Mouse (Mus musculus) brain, adult 2 months (tissue): ENCODE measurements at regions not wholly inside any gene's neighbourhood (a gene's known extent, or its start where the extent isn't known, plus 50 kb on each side); places are given as distances from the start of the nearest gene placed in this dataset.
A peak's percentile ranks its signal among the peaks of the same experiment; 100 is the strongest.

ENCODE experiments used
- DNase-seq: peaks from one replicate; pipeline ENCODE4 v3.0.0; 2011; ENCODE audit warnings: low read depth, low spot score

DNA sequence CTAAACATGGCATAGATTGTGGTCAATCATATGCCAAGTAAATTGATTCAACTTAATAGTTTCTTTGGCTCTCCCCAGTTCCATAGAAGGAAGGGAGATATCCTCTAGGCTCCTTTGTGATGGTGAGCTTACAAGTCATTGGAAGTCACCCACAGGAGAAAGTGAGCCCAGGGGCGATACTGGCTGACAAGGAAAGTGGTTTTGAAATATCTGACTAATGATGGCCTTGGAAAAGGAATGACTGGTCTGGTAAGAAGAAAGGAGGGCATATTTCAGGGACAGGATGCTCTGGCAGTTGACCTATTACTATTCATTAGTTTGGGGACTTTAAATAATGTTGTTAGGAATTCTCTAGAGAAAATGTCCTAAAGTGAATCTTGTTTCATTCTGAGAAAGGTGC, 352.7 kb upstream of the Cdh11 start:
- DNase-seq: no peak

GRCm38 (mm10) chr8:103144835-103145234, 359.4 kb upstream of the Cdh11 start:
- no peak for DNase-seq

GRCm38 (mm10) chr8:103148013-103148412, 362.6 kb upstream of the Cdh11 start:
- no peak for DNase-seq

GRCm38 (mm10) chr8:103148447-103148846, 363.0 kb upstream of the Cdh11 start:
- no peak for DNase-seq

DNA sequence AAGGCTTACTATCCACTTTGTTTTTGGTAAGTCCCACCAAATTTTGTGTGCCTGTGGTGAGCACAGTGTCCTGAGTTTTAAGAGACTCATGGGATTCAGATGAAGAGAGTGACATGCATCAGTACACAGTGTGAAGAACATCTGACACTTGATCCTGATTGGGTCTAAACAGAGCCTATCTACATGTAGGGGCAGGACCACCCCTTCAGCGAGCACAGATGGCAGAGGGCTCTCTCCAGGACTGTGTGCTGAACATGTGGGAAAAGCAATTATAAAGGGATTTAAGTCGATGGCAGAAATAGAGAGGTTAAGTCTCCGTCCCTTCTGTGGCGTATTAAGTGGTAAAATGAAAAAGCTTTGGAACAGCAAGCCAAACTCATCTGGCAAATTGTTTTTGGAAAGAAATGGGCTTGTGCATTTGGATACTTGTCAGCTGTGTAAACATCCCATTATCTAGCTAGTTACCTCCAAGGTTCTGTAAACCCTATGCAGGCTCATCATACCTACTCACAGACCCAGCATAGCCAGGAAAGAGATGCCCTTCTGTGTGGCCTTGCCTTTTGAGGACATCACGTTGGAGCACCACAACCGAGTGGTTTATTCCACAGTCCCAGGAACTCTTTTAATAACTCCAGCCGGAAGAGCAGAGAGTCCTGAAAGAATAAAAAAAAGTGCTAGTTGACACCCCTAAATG, 381.3 kb upstream of the Cdh11 start:
- no peak for DNase-seq

- no peak for DNase-seq
Measured at GRCm38 (mm10) chr8:103173313-103173712, 387.9 kb upstream of the Cdh11 start.

GRCm38 (mm10) chr8:103173803-103174429, 388.5 kb upstream of the Cdh11 start:
- DNase-seq: no peak

- no peak for DNase-seq
Measured at GRCm38 (mm10) chr8:103180661-103181060, 395.2 kb upstream of the Cdh11 start.

- DNase-seq: no peak
Measured at GRCm38 (mm10) chr8:103188720-103189498, 403.5 kb upstream of the Cdh11 start.

GRCm38 (mm10) chr8:103198251-103198650, 412.8 kb upstream of the Cdh11 start:
- no peak for DNase-seq

GRCm38 (mm10) chr8:103199696-103200615, 414.5 kb upstream of the Cdh11 start:
- DNase-seq: peak; percentile 31

DNA sequence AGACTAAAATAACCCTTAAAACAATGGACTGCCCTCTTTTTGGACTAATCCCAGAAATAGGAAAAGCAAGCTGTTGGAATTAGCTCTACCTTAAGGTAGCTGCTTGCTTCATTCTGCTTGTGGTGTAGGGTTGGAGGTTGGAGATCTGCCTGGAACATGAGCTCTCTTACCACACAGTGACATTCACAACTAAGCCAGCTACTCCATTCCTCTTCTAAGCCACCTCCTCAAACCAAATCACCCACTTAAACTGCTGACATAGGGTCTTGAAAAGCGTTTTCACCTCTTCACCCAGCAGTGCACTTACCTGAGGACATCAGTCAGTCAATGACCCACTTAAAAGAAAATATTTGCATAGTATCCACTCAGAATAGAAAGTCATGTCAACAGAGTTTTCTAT, 418.3 kb upstream of the Cdh11 start:
- DNase-seq: peak; percentile 25

DNA sequence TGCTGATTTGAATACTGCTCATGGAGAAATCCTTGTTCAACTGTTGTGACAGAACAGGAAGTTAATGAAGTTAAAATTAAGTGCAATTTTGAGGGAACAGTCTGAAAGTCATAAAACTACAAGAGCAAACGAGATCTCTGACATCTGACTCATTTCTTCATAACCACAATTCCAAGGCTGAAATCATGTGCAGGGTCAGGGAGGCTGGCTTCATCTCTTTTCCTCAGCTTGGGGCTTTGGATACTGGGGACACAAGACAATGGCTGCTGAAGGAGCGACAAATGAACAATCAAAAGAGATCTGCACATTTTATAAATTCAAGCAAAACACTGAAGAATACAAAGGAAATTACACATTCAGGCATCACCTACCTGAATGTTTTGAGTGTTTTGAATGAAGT, 429.2 kb upstream of the Cdh11 start:
- DNase-seq: no peak

GRCm38 (mm10) chr8:103230741-103231475, 445.5 kb upstream of the Cdh11 start:
- DNase-seq: peak; percentile 39

DNA sequence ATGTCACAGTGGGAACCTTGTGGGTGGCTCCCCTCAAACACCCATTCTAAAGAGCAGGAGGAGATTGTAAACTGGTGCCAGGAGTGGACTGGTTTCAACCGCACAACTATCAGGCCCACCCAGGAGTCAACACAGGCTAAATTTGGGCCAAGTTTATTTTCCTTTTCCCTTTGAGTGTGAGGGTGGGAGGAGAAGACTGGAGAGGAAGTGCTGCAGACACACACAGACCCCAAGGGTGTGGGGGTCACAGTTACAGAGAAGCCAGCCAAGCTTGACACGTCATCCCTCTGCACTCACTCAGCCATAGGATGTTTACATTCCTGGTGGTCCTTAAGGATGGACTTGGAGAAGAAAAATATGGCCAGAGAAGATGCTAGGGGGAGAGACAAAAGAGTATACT, 448.9 kb upstream of the Cdh11 start:
- no peak for DNase-seq

DNA sequence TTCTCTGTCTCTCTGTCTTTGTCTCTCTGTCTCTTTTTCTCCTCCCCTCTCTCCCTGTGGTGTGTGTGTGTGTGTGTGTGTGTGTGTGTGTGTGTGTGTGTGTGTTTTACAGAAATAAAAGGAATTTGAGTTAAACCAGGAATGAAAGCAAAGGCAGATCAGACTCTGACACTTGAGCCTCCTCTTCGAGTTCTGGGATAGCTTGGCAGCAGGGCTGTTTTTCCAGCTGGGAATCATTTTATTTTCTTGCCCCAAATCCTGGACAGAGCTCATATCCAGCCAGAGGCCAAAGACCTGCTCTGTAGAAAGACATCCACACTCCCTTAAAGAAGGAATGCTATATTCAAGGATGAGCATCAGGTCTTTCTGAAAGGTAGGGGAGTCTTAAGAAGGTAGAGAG, 450.2 kb upstream of the Cdh11 start:
- peak; percentile 6 for DNase-seq

DNA sequence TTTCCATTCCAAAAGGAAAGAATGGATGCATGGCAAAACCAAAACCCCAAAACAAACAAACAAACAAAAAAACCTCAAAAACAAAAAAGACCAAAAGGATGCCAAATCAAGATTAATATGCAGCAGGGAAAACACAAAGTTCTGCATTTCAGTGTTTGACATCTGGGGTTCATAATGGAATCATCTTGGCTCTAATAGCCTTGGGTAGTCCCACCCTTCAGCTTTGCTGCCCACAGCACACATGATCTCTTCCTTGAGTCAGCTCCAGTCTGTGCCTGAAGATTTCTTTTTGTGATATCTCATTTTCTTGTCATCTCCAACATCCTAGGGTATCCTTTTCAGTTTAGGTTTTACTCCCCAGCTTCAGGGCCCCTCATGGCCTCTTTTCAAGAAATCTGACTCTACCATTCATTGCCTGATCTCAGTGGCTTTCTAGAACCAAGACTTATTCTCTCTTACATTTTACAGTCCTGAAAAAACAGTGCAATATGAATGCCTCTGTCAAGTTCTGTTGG, 453.1 kb upstream of the Cdh11 start:
- no peak for DNase-seq

DNA sequence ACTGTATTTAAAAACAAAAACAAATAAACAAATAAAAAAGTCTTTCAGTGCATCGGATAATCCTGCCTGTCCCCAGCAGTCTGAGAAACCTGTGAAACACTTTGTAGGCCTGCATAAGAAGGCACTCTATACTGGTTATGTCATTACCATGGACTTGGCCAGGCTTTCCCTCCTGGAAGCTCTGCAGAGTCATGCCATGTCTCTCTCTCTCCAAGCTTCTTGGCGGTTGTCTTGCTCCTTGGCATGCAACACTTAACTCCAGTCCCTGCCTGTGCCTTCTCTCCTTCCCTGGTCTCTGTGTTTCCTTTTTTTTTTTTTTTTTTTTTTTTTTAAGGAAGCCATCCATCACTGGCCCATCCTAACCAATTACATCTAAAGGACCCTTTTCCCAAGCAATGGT, 458.7 kb upstream of the Cdh11 start:
- peak; percentile 12 for DNase-seq

DNA sequence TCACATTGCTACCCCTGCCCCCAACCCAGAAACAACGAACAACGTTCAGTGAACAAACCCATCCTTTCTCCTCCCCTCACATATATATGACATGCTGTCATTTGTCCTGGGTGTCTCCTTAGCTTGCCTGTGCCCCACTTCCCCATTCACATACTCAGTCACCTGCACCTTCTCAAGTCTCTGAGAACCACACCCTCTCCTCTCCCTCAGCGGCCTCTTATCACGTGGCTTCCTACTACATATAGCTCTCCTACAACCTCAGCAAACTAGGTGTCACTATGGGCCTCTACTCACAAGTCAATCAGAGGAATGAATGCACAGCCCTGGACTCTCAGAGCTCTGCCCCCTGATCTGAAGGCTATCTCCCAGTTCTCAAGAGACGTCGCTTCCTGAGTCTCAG, 459.2 kb upstream of the Cdh11 start:
- DNase-seq: no peak

GRCm38 (mm10) chr8:103245864-103246263, 460.4 kb upstream of the Cdh11 start:
- no peak for DNase-seq

DNA sequence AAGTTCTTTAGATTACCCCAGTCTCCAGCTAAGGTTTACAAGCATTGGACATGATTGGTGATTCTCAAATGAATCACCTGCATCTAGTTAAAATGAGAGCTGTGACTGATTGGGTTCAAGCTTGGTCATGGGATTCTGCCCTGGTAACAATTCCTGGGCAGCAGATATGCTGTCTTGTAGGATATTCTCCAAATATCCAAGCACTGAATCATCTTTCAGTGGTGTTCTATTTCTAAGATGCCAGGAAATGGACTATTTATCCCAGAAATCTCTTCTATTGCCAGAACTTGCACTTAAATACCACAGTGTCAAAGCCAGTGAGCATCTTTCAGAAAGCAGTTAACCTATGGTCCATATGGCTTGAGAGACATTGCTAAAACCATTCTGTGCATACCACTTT, 475.8 kb upstream of the Cdh11 start:
- no peak for DNase-seq
